In the genomic region with DNA sequence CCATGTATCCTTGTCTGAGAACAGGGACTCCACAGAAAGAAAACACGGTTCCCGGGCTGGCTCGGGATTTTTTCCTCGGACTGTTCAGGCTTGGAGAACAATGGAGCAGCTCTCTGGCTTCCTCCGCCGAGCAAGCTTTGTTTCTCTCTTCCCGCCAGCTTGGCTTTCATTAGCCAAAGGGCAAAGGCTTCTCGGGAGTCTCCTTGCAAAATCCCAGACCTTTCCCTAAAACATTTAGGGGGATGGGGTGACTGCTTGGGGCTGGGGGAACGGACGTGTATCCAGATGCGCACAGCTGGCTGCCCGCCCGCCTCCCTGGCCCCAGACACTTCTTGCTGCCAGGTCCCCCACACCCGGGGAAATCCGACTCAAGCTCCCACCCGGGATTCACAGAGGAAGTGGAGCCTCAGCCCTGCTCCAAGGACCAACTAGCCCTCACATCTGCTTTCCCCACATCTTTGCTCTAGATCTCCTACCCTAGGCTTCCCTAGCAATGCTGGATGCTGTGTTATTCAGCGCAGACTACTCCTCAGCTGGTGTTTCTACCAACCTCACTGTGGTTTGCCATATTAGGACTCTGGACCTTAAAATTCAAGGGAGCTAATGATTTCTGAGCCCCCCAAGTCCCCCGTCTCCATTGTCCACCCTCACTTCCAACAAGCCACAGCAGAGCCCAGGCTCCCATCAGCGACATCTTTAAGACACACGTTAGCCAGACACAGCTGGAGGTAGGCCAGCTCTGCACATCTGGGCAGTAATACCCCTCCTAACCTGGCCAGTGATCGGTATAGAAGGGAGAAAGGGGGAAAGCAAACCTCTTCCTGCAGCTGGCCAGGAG, we compare ENCODE assay signal across 8 mouse cellular contexts. TPM values are rescaled to one million over a fixed set of nuclear protein-coding genes. Genes with fewer than 3 reads are reported as not detected.
DNase-seq lines count a peak whose midpoint lies in the region; ATAC-seq and TF ChIP-seq lines count a peak whose summit lies in the region.

No protein-coding gene starts in this region.

- no peak for ATAC-seq in embryonic facial prominence, embryonic 13.5 days (ENCODE audit: insufficient number of reproducible peaks, insufficient read depth, low FRiP score, low TSS enrichment, low read depth)
- no peak for ATAC-seq in liver, embryonic 12.5 days

- peaks cover 75% of the 10 kb centered on the region for H3K4me1 ChIP-seq in embryonic facial prominence, embryonic 13.5 days
- peaks cover 27% of the 10 kb centered on the region for H3K4me1 ChIP-seq in liver, embryonic 12.5 days
- H3K4me1 ChIP-seq in small intestine, adult 2 months (ENCODE audit: control insufficient read depth, insufficient read depth, insufficient read length, low read length): peaks cover 7% of the 10 kb centered on the region

- peak; percentile 47 for DNase-seq in embryo, embryonic 11 days
- DNase-seq in embryo, embryonic 10 days (ENCODE audit: low spot score): no peak
- peak; percentile 20 for DNase-seq in heart, postnatal 25 days (ENCODE audit: low spot score)
- no peak for DNase-seq in frontal cortex, postnatal 14 days (ENCODE audit: low spot score in 2 of 2)
- DNase-seq in MN1 (ENCODE audit: low spot score): no peak

- 0 out of 2 replicates have a peak, but pooled peaks cover 2% of the 10 kb centered on the region for H3K36me3 ChIP-seq in embryonic facial prominence, embryonic 13.5 days
- no peaks in the 10 kb centered on the region for H3K36me3 ChIP-seq in liver, embryonic 12.5 days
- H3K36me3 ChIP-seq in small intestine, adult 2 months (ENCODE audit: control insufficient read depth, insufficient read depth, low read length): no peaks in the 10 kb centered on the region

- peak overlapping the region; percentile 78 for H3K27ac ChIP-seq in embryonic facial prominence, embryonic 13.5 days
- no peak overlapping the region for H3K27ac ChIP-seq in liver, embryonic 12.5 days
- H3K27ac ChIP-seq in small intestine, adult 2 months (ENCODE audit: insufficient read depth, low read depth, low read length): no peak overlapping the region

- no peaks in the 10 kb centered on the region for H3K27me3 ChIP-seq in embryonic facial prominence, embryonic 13.5 days
- peaks cover 61% of the 10 kb centered on the region for H3K27me3 ChIP-seq in liver, embryonic 12.5 days (replicated peaks)
- H3K27me3 ChIP-seq in small intestine, adult 2 months (ENCODE audit: control insufficient read depth, insufficient read depth, low read length): peaks cover 20% of the 10 kb centered on the region

- TF ChIP-seq POLR2A in small intestine, adult 2 months (IDR thresholded peaks at IDR 0.05; ENCODE audit: low read depth, low read length): no peak

- peak overlapping the region; percentile 93 for H3K4me2 ChIP-seq in embryonic facial prominence, embryonic 13.5 days
- H3K4me2 ChIP-seq in liver, embryonic 12.5 days: peak overlapping the region; percentile 78

- intact Hi-C loops in heart, postnatal 25 days (cut with DNase I): loop anchor here (2.0 kb wide), 1 partner anchor 35 kb away; no protein-coding TSS in a partner anchor

- 1% methylated on average over 21 of the region's 21 CpGs for WGBS in embryonic facial prominence, embryonic 13.5 days
- WGBS in liver, embryonic 12.5 days (ENCODE audit: insufficient replicate concordance): 43% methylated on average over 21 of the region's 21 CpGs
- WGBS in small intestine, adult 2 months: 31% methylated on average over 21 of the region's 21 CpGs

- no peak for TF ChIP-seq CTCF in small intestine, adult 2 months (IDR thresholded peaks at IDR 0.05; ENCODE audit: extremely low read depth, insufficient read length, insufficient replicate concordance, low read depth, low read length)

- H3K9ac ChIP-seq in embryonic facial prominence, embryonic 13.5 days: peak overlapping the region; percentile 75
- H3K9ac ChIP-seq in liver, embryonic 12.5 days: no peak overlapping the region

- H3K4me3 ChIP-seq in embryonic facial prominence, embryonic 13.5 days: peak overlapping the region; percentile 60
- H3K4me3 ChIP-seq in liver, embryonic 12.5 days: peak overlapping the region; percentile 53
- H3K4me3 ChIP-seq in small intestine, adult 2 months (ENCODE audit: low read depth, low read length): peak overlapping the region; percentile 62

- H3K9me3 ChIP-seq in embryonic facial prominence, embryonic 13.5 days: no peaks in the 10 kb centered on the region
- H3K9me3 ChIP-seq in liver, embryonic 12.5 days (replicated peaks): no peaks in the 10 kb centered on the region

RNA-seq across cellular contexts. Expression of gene Nav1, which starts 23.2 kb away (rescaled TPM):
- 11.6 and 12.9 TPM in 2 replicates for polyA plus RNA-seq in embryonic facial prominence, embryonic 13.5 days (2015; fragmentation: Nextera tagmentation; extraction: Ambion mirVana)
- total RNA-seq in heart, postnatal 25 days (2021): 10 to 100 TPM; 19.6 to 19.8 TPM
- 3.2 TPM in 2 replicates for polyA plus RNA-seq in liver, embryonic 12.5 days (2016; fragmentation: Nextera tagmentation; extraction: Ambion mirVana)
- polyA plus RNA-seq in small intestine, adult 2 months (2012; rRNA removed): 4.7 and 6.2 TPM in 2 replicates

Comparison
In these comparisons a context has a peak if more than half of its experiments do, and no peak if none do; other contexts are left out.
1. DNase-seq: peak in embryo, embryonic 11 days (single experiment) and heart, postnatal 25 days (single experiment); none in embryo, embryonic 10 days (single experiment), frontal cortex, postnatal 14 days (0 of 2) and MN1 (single experiment).
2. Peak in every context shown above with its lines, with median percentiles within 50 percentile points of each other: H3K4me3 ChIP-seq.